Mouse (Mus musculus) liver, adult 2 months (tissue): ENCODE results near the gene Mgst1. TPM values are rescaled to one million over a fixed set of nuclear protein-coding genes. Genes with fewer than 3 reads are reported as not detected.
A peak's percentile ranks its signal among the peaks of the same experiment; 100 is the strongest.

Source experiments
- DNase-seq: peaks from one replicate; pipeline ENCODE4 v3.0.0-alpha.2; 2011; ENCODE audit warnings: low read depth, low spot score; ENCODE audit errors: extremely low read depth
- H3K27ac ChIP-seq: fragments of 200-500 bp; replicated peaks from 2 replicates; pipeline ENCODE4 v1.5.1; 2012; ENCODE audit warnings: low read depth, mild to moderate bottlenecking, control low read depth, inconsistent platforms, low read length; ENCODE audit not compliant: insufficient read depth
- H3K27me3 ChIP-seq: fragments of 200-500 bp; 2 replicates; pipeline ENCODE4 v1.6.1; 2012; ENCODE audit warnings: mild to moderate bottlenecking, moderate library complexity, low read length, inconsistent platforms; ENCODE audit not compliant: control insufficient read depth, insufficient read depth
- H3K36me3 ChIP-seq: fragments of 200-500 bp; 2 replicates; pipeline ENCODE4 v1.6.1; 2012; ENCODE audit warnings: low read length, inconsistent platforms; ENCODE audit not compliant: control insufficient read depth, insufficient read depth
- H3K4me1 ChIP-seq: fragments of 200-500 bp; 2 replicates; pipeline ENCODE4 v1.6.1; 2011; ENCODE audit warnings: low read length; ENCODE audit not compliant: control insufficient read depth, insufficient read depth
- H3K4me3 ChIP-seq: fragments of 200-500 bp; 2 replicates; pipeline ENCODE4 v1.5.1; 2011; ENCODE audit warnings: low read depth, mild to moderate bottlenecking, control low read depth, low read length, moderate library complexity; ENCODE audit not compliant: insufficient read depth
- H3K79me2 ChIP-seq: fragments of 200-500 bp; 2 replicates; pipeline ENCODE4 v1.6.1; 2012; ENCODE audit warnings: inconsistent platforms, mild to moderate bottlenecking, low read length, moderate library complexity; ENCODE audit not compliant: control insufficient read depth, insufficient read depth
- H3K9ac ChIP-seq: fragments of 200-500 bp; 2 replicates; pipeline ENCODE4 v1.6.1; 2012; ENCODE audit warnings: low read depth, mild to moderate bottlenecking, control low read depth, inconsistent platforms, low read length
- CTCF ChIP-seq: fragments of 200-500 bp; IDR thresholded peaks from 2 replicates; pipeline ENCODE4 v1.5.1; 2011; ENCODE audit warnings: low read depth, low read length, control low read depth
- POLR2A ChIP-seq: fragments of 200-500 bp; IDR thresholded peaks from 2 replicates; pipeline ENCODE4 v1.6.1; 2011; ENCODE audit warnings: low read length, control low read depth; ENCODE audit not compliant: insufficient read depth; ENCODE audit errors: extremely low read depth
- WGBS: fragments of 180-500 bp; shearing (Covaris S2); methylation state at CpG from one replicate; pipeline ENCODE4 v1.1.7; 2018; 5-methylcytosine and 5-hydroxymethylcytosine counted together
- polyA plus RNA-seq: library from polyadenylated mRNA; depleted of rRNA; stranded (reverse); fragments of >200 nt; gene quantifications from 2 replicates; pipeline ENCODE4 v1.2.3, GENCODE M21; 2012
- total RNA-seq: library from RNA; depleted of rRNA; stranded (reverse); fragments of >200 nt; gene quantifications from 2 replicates; pipeline ENCODE4 v1.2.3, GENCODE M21; 2014

The Mgst1 gene
- total and polyA plus RNA-seq, 2 experiments = 7,946 to 11,486 TPM

- H3K4me3 ChIP-seq = no peak overlapping the region
- no peaks in the 10 kb centered on the region for H3K79me2 ChIP-seq
- H3K27me3 ChIP-seq = no peaks in the 10 kb centered on the region
- H3K27ac ChIP-seq = no peak overlapping the region
- TF ChIP-seq POLR2A (no peak), CTCF (no peak)
- H3K36me3 ChIP-seq = no peaks in the 10 kb centered on the region
- DNase-seq = no peak
- no peak overlapping the region; the same call in 1 of the 2 replicates for H3K9ac ChIP-seq
- H3K4me1 ChIP-seq = no peaks in the 10 kb centered on the region; the same call in 1 of the 2 replicates
Measured at GRCm38 (mm10) chr6:138104559-138104958, 35.6 kb upstream of the Mgst1 start.

- H3K79me2 ChIP-seq = no peaks in the 10 kb centered on the region
- peak; percentile 82 for DNase-seq
- H3K9ac ChIP-seq = no peak overlapping the region
- H3K4me3 ChIP-seq = no peak overlapping the region
- no peaks in the 10 kb centered on the region for H3K36me3 ChIP-seq
- H3K27ac ChIP-seq = no peak overlapping the region
- no peaks in the 10 kb centered on the region for H3K4me1 ChIP-seq
- TF ChIP-seq POLR2A (no peak), CTCF (no peak)
- H3K27me3 ChIP-seq = no peaks in the 10 kb centered on the region
- 36% methylated on average over 3 of the region's 3 CpGs for WGBS
Measured at GRCm38 (mm10) chr6:138117496-138117895, 22.6 kb upstream of the Mgst1 start.

- TF ChIP-seq CTCF (no peak), POLR2A (no peak)
- 82% methylated on average over 10 of the region's 10 CpGs for WGBS
- Histone ChIP-seq H3K4me1 (no peaks in the 10 kb centered on the region), H3K9ac (no peak overlapping the region), H3K27ac (no peak overlapping the region), H3K4me3 (no peak overlapping the region), H3K79me2 (no peaks in the 10 kb centered on the region), H3K36me3 (no peaks in the 10 kb centered on the region), H3K27me3 (no peaks in the 10 kb centered on the region)
- peak; percentile 50 for DNase-seq
Measured at GRCm38 (mm10) chr6:138128392-138129335, 11.5 kb upstream of the Mgst1 start.

- H3K36me3 ChIP-seq = no peaks in the 10 kb centered on the region
- 20% methylated on average over 3 of the region's 3 CpGs for WGBS
Measured at GRCm38 (mm10) chr6:138130541-138130940, 9.6 kb upstream of the Mgst1 start.

GRCm38 (mm10) chr6:138140336-138140735 is 220 bp downstream of the Mgst1 start:
- peak overlapping the region; percentile 81 for H3K4me3 ChIP-seq
- peak overlapping the region; percentile 92 for H3K27ac ChIP-seq
- peaks cover 24% of the 10 kb centered on the region; the same call in 1 of the 2 replicates for H3K79me2 ChIP-seq
- no peak for TF ChIP-seq CTCF
- peak; percentile 98 for TF ChIP-seq POLR2A
- peaks cover 18% of the 10 kb centered on the region for H3K36me3 ChIP-seq
- H3K27me3 ChIP-seq = no peaks in the 10 kb centered on the region
- DNase-seq = peak; percentile 90
- H3K4me1 ChIP-seq = peaks cover 2% of the 10 kb centered on the region; the same call in 1 of the 2 replicates
- under 1% methylated on average over 16 of the region's 16 CpGs for WGBS
- peak overlapping the region; percentile 86 for H3K9ac ChIP-seq

More at GRCm38 (mm10) chr6:138130541-138130940, 9.6 kb upstream of the Mgst1 start:
- TF ChIP-seq CTCF (no peak), POLR2A (no peak)
- Histone ChIP-seq H3K4me1 (no peaks in the 10 kb centered on the region), H3K27ac (no peak overlapping the region), H3K4me3 (no peak overlapping the region), H3K79me2 (no peaks in the 10 kb centered on the region), H3K9ac (no peak overlapping the region), H3K27me3 (no peaks in the 10 kb centered on the region)
- peak; percentile 60 for DNase-seq

- TF ChIP-seq CTCF (no peak), POLR2A (peak; percentile 77)
- WGBS = 9% methylated on average over 4 of the region's 4 CpGs
- peaks cover 26% of the 10 kb centered on the region for H3K36me3 ChIP-seq
- DNase-seq = peak; percentile 99
- peak overlapping the region; percentile 81 for H3K4me3 ChIP-seq
- peak overlapping the region; percentile 86 for H3K9ac ChIP-seq
- H3K27me3 ChIP-seq = no peaks in the 10 kb centered on the region
- H3K79me2 ChIP-seq = peaks cover 24% of the 10 kb centered on the region; the same call in 1 of the 2 replicates
- peaks cover 2% of the 10 kb centered on the region; the same call in 1 of the 2 replicates for H3K4me1 ChIP-seq
- peak overlapping the region; percentile 92 for H3K27ac ChIP-seq
Measured at GRCm38 (mm10) chr6:138141111-138141592, 1.0 kb downstream of the Mgst1 start.
